Mouse (Mus musculus) midbrain, embryonic 13.5 days (tissue): ENCODE results near the gene Csf2rb2. TPM values are rescaled to one million over a fixed set of nuclear protein-coding genes. Genes with fewer than 3 reads are reported as not detected.
"Not testable (repeated sequence)": the region's sequence is repeated elsewhere in the genome, so short reads cannot be mapped to it uniquely, and the experiment has no call there.

ENCODE experiments used
- ATAC-seq: fragments of 200-750 bp; cut with Nextera tagmentation; 2 replicates; pipeline ENCODE4 v1.8.0; 2017; ENCODE audit warnings: mild to moderate bottlenecking, moderate TSS enrichment, moderate library complexity
- H3K27ac ChIP-seq: fragments of 300-500 bp; sonication (generic); 2 replicates; pipeline ENCODE4 v1.5.1; 2015; ENCODE audit warnings: inconsistent platforms, mild to moderate bottlenecking, moderate library complexity
- H3K27me3 ChIP-seq: fragments of 300-500 bp; sonication (generic); 2 replicates; pipeline ENCODE4 v1.6.1; 2015; ENCODE audit warnings: mild to moderate bottlenecking, inconsistent platforms
- H3K36me3 ChIP-seq: fragments of 300-500 bp; sonication (generic); 2 replicates; pipeline ENCODE4 v1.6.1; 2015; ENCODE audit warnings: mild to moderate bottlenecking, inconsistent platforms
- H3K4me1 ChIP-seq: fragments of 300-500 bp; sonication (generic); replicated peaks from 2 replicates; pipeline ENCODE4 v1.6.1; 2015; ENCODE audit warnings: inconsistent platforms
- H3K4me2 ChIP-seq: fragments of 300-500 bp; sonication (generic); replicated peaks from 2 replicates; pipeline ENCODE4 v1.6.1; 2015; ENCODE audit warnings: moderate library complexity, mild to moderate bottlenecking, inconsistent platforms
- H3K4me3 ChIP-seq: fragments of 300-500 bp; sonication (generic); replicated peaks from 2 replicates; pipeline ENCODE4 v1.5.1; 2015; ENCODE audit warnings: mild to moderate bottlenecking, inconsistent platforms
- H3K9ac ChIP-seq: fragments of 300-500 bp; sonication (generic); replicated peaks from 2 replicates; pipeline ENCODE4 v1.6.1; 2015; ENCODE audit warnings: mild to moderate bottlenecking, inconsistent platforms
- H3K9me3 ChIP-seq: fragments of 300-500 bp; sonication (generic); 2 replicates; pipeline ENCODE4 v1.6.1; 2016; ENCODE audit warnings: mild to moderate bottlenecking, inconsistent platforms
- WGBS: fragments of 180-500 bp; shearing (Covaris S2); methylation state at CpG from one replicate; pipeline ENCODE4 v1.1.7; 2015; 5-methylcytosine and 5-hydroxymethylcytosine counted together
- polyA plus RNA-seq: library from polyadenylated mRNA; unstranded; fragments of >200 nt; fragmentation: Nextera tagmentation; extraction: Ambion mirVana; gene quantifications from 2 replicates; pipeline ENCODE4 v1.2.1, GENCODE M21; 2015

Gene Csf2rb2
- polyA plus RNA-seq, 1 experiment from 2014 or later: 0.34 TPM

GRCm38 (mm10) chr15:78309865-78310264, 4.3 kb upstream of the Csf2rb2 start:
- Histone ChIP-seq H3K27me3 (no peaks in the 10 kb centered on the region), H3K4me2 (no peak overlapping the region), H3K4me3 (no peak overlapping the region), H3K9me3 (no peaks in the 10 kb centered on the region), H3K4me1 (no peaks in the 10 kb centered on the region; the same call in 1 of the 2 replicates), H3K27ac (no peak overlapping the region), H3K9ac (no peak overlapping the region), H3K36me3 (no peaks in the 10 kb centered on the region)
- WGBS: 49% methylated on average over 5 of the region's 5 CpGs
- no peak for ATAC-seq

GRCm38 (mm10) chr15:78303665-78304233, 1.8 kb downstream of the Csf2rb2 start:
- H3K27me3 ChIP-seq: no peaks in the 10 kb centered on the region
- 85% methylated on average over 6 of the region's 6 CpGs for WGBS

GRCm38 (mm10) chr15:78302718-78303117, 2.8 kb downstream of the Csf2rb2 start:
- H3K4me3 ChIP-seq: no peak overlapping the region
- 99% methylated on average over 4 of the region's 4 CpGs for WGBS

More at GRCm38 (mm10) chr15:78303665-78304233, 1.8 kb downstream of the Csf2rb2 start:
- Histone ChIP-seq H3K4me1 (no peaks in the 10 kb centered on the region), H3K9ac (no peak overlapping the region), H3K27ac (no peak overlapping the region), H3K4me2 (no peak overlapping the region), H3K9me3 (no peaks in the 10 kb centered on the region), H3K36me3 (no peaks in the 10 kb centered on the region), H3K4me3 (no peak overlapping the region)
- no peak for ATAC-seq

GRCm38 (mm10) chr15:78300773-78301172, 4.7 kb downstream of the Csf2rb2 start:
- Histone ChIP-seq H3K9me3 (no peaks in the 10 kb centered on the region), H3K4me2 (no peak overlapping the region), H3K27ac (no peak overlapping the region), H3K27me3 (no peaks in the 10 kb centered on the region), H3K4me1 (no peaks in the 10 kb centered on the region), H3K4me3 (no peak overlapping the region), H3K36me3 (no peaks in the 10 kb centered on the region), H3K9ac (no peak overlapping the region)
- ATAC-seq: no peak

More at GRCm38 (mm10) chr15:78302718-78303117, 2.8 kb downstream of the Csf2rb2 start:
- Histone ChIP-seq H3K9me3 (no peaks in the 10 kb centered on the region), H3K4me1 (no peaks in the 10 kb centered on the region), H3K9ac (no peak overlapping the region), H3K36me3 (no peaks in the 10 kb centered on the region), H3K27ac (no peak overlapping the region), H3K4me2 (no peak overlapping the region), H3K27me3 (no peaks in the 10 kb centered on the region)
- ATAC-seq: no peak

- no peak overlapping the region for H3K4me2 ChIP-seq
- 88% methylated on average over 3 of the region's 3 CpGs for WGBS
Observed at GRCm38 (mm10) chr15:78299641-78300040, 5.9 kb downstream of the Csf2rb2 start.

GRCm38 (mm10) chr15:78298558-78298957, 7.0 kb downstream of the Csf2rb2 start:
- Histone ChIP-seq H3K4me2 (no peak overlapping the region), H3K9ac (no peak overlapping the region), H3K9me3 (no peaks in the 10 kb centered on the region), H3K4me1 (no peaks in the 10 kb centered on the region), H3K4me3 (no peak overlapping the region), H3K27ac (no peak overlapping the region), H3K36me3 (no peaks in the 10 kb centered on the region), H3K27me3 (no peaks in the 10 kb centered on the region)
- 92% methylated on average over 1 of the region's 1 CpGs for WGBS
- no peak for ATAC-seq

More at GRCm38 (mm10) chr15:78299641-78300040, 5.9 kb downstream of the Csf2rb2 start:
- Histone ChIP-seq H3K4me1 (no peaks in the 10 kb centered on the region), H3K4me3 (no peak overlapping the region), H3K9me3 (no peaks in the 10 kb centered on the region), H3K27ac (no peak overlapping the region), H3K36me3 (no peaks in the 10 kb centered on the region), H3K27me3 (no peaks in the 10 kb centered on the region), H3K9ac (no peak overlapping the region)
- no peak for ATAC-seq

- Histone ChIP-seq H3K9ac (no peak overlapping the region), H3K4me1 (peaks cover 6% of the 10 kb centered on the region; the same call in 1 of the 2 replicates), H3K4me2 (no peak overlapping the region), H3K27me3 (no peaks in the 10 kb centered on the region), H3K4me3 (no peak overlapping the region), H3K9me3 (no peaks in the 10 kb centered on the region), H3K27ac (no peak overlapping the region), H3K36me3 (no peaks in the 10 kb centered on the region)
- ATAC-seq: no peak
- 83% methylated on average over 4 of the region's 4 CpGs for WGBS
Observed at GRCm38 (mm10) chr15:78293716-78294115, 11.8 kb downstream of the Csf2rb2 start.

GRCm38 (mm10) chr15:78293228-78293627, 12.3 kb downstream of the Csf2rb2 start:
- H3K4me1 ChIP-seq, H3K4me2 ChIP-seq, H3K9ac ChIP-seq, H3K9me3 ChIP-seq, H3K27ac ChIP-seq, H3K4me3 ChIP-seq, H3K36me3 ChIP-seq, H3K27me3 ChIP-seq, ATAC-seq: not testable (repeated sequence)
- WGBS: 9% methylated on average over 2 of the region's 2 CpGs

GRCm38 (mm10) chr15:78289775-78290174, 15.7 kb downstream of the Csf2rb2 start:
- not testable (repeated sequence) for H3K4me1 ChIP-seq, H3K27me3 ChIP-seq, H3K4me2 ChIP-seq, H3K4me3 ChIP-seq, H3K27ac ChIP-seq, H3K9me3 ChIP-seq, H3K36me3 ChIP-seq, H3K9ac ChIP-seq, ATAC-seq
- WGBS: 76% methylated on average over 5 of the region's 5 CpGs

GRCm38 (mm10) chr15:78287941-78288340, 17.6 kb downstream of the Csf2rb2 start:
- H3K4me1 ChIP-seq: peaks cover 5% of the 10 kb centered on the region; the same call in 1 of the 2 replicates
- no peaks in the 10 kb centered on the region for H3K36me3 ChIP-seq
- H3K27me3 ChIP-seq: no peaks in the 10 kb centered on the region
- no peak overlapping the region for H3K4me3 ChIP-seq
- no peaks in the 10 kb centered on the region for H3K9me3 ChIP-seq
- no peak overlapping the region for H3K9ac ChIP-seq
- no peak for ATAC-seq
- H3K27ac ChIP-seq: no peak overlapping the region
- WGBS: 86% methylated on average over 5 of the region's 5 CpGs
- H3K4me2 ChIP-seq: no peak overlapping the region

- Histone ChIP-seq H3K9me3 (no peaks in the 10 kb centered on the region), H3K4me3 (no peak overlapping the region), H3K4me1 (no peaks in the 10 kb centered on the region), H3K9ac (no peak overlapping the region), H3K36me3 (no peaks in the 10 kb centered on the region), H3K27me3 (no peaks in the 10 kb centered on the region), H3K4me2 (no peak overlapping the region), H3K27ac (no peak overlapping the region)
- ATAC-seq: no peak
- WGBS: 82% methylated on average over 2 of the region's 2 CpGs
Observed at GRCm38 (mm10) chr15:78278308-78278707, 27.2 kb downstream of the Csf2rb2 start.

GRCm38 (mm10) chr15:78271208-78271607, 34.3 kb downstream of the Csf2rb2 start:
- Histone ChIP-seq H3K4me3 (no peak overlapping the region), H3K9ac (no peak overlapping the region), H3K27me3 (no peaks in the 10 kb centered on the region), H3K36me3 (no peaks in the 10 kb centered on the region), H3K4me1 (no peaks in the 10 kb centered on the region), H3K27ac (no peak overlapping the region), H3K4me2 (no peak overlapping the region), H3K9me3 (no peaks in the 10 kb centered on the region)
- no peak for ATAC-seq

- Histone ChIP-seq H3K9me3 (no peaks in the 10 kb centered on the region), H3K27me3 (no peaks in the 10 kb centered on the region), H3K9ac (no peak overlapping the region), H3K36me3 (no peaks in the 10 kb centered on the region), H3K4me3 (no peak overlapping the region), H3K4me1 (no peaks in the 10 kb centered on the region), H3K27ac (no peak overlapping the region), H3K4me2 (no peak overlapping the region)
- no peak for ATAC-seq
- 72% methylated on average over 4 of the region's 4 CpGs for WGBS
Observed at GRCm38 (mm10) chr15:78267865-78268264, 37.7 kb downstream of the Csf2rb2 start.
